Mouse (Mus musculus) erythroblast, embryonic 14.5 days (primary cell): ENCODE data around the gene Slc25a45.

Experiments
- GATA1 ChIP-seq: IDR thresholded peaks from 2 replicates; pipeline ENCODE4 v1.6.1; 2012; ENCODE audit warnings: low read length, inconsistent platforms, mixed read lengths
- TAL1 ChIP-seq: IDR thresholded peaks from 3 replicates; pipeline ENCODE4 v1.6.1; 2012; ENCODE audit warnings: low read length, inconsistent platforms, mixed read lengths

- no peak for TF ChIP-seq GATA1
- no peak for TF ChIP-seq TAL1
Observed at GRCm38 (mm10) chr19:5829958-5830615, 47.5 kb upstream of the Slc25a45 start.
